Mouse (Mus musculus) forebrain, embryonic 10.5 days (tissue): ENCODE data around the gene Gm12185. TPM values are rescaled to one million over a fixed set of nuclear protein-coding genes. Genes with fewer than 3 reads are reported as not detected.
A peak's percentile ranks its signal among the peaks of the same experiment; 100 is the strongest.
"Not testable (repeated sequence)": the region's sequence is repeated elsewhere in the genome, so short reads cannot be mapped to it uniquely, and the experiment has no call there.

ENCODE experiments used
- DNase-seq: peaks from one replicate; pipeline ENCODE4 v3.0.0-alpha.2; 2017; ENCODE audit warnings: low spot score; ENCODE audit errors: extremely low spot score
- H3K27ac ChIP-seq: fragments of 300-500 bp; sonication (generic); 2 replicates; pipeline ENCODE4 v1.5.1; 2016; ENCODE audit warnings: mild to moderate bottlenecking
- H3K27me3 ChIP-seq: fragments of 300-500 bp; sonication (generic); 2 replicates; pipeline ENCODE4 v1.6.1; 2016; ENCODE audit warnings: mild to moderate bottlenecking; ENCODE audit not compliant: poor library complexity, severe bottlenecking
- H3K36me3 ChIP-seq: fragments of 300-500 bp; sonication (generic); replicated peaks from 2 replicates; pipeline ENCODE4 v1.6.1; 2016; ENCODE audit warnings: mild to moderate bottlenecking, moderate library complexity
- H3K4me1 ChIP-seq: fragments of 300-500 bp; sonication (generic); 2 replicates; pipeline ENCODE4 v1.6.1; 2016
- H3K4me3 ChIP-seq: fragments of 300-500 bp; sonication (generic); 2 replicates; pipeline ENCODE4 v1.5.1; 2016; ENCODE audit warnings: mild to moderate bottlenecking, moderate library complexity
- H3K9me3 ChIP-seq: fragments of 300-500 bp; sonication (generic); 2 replicates; pipeline ENCODE4 v1.6.1; 2016; ENCODE audit warnings: mild to moderate bottlenecking, moderate library complexity
- WGBS: fragments of 180-500 bp; shearing (Covaris S2); methylation state at CpG from one replicate; pipeline ENCODE4 v1.1.7; 2016; 5-methylcytosine and 5-hydroxymethylcytosine counted together
- polyA plus RNA-seq: library from polyadenylated mRNA; unstranded; fragments of >200 nt; fragmentation: Nextera tagmentation; extraction: Ambion mirVana; gene quantifications from 2 replicates; pipeline ENCODE4 v1.2.1, GENCODE M21; 2016

The Gm12185 gene
- polyA plus RNA-seq, 1 experiment from 2014 or later: not detected

GRCm38 (mm10) chr11:48900654-48901566, 91.1 kb downstream of the Gm12185 start:
- 82% methylated on average over 6 of the region's 6 CpGs for WGBS
- H3K27me3 ChIP-seq, DNase-seq: not testable (repeated sequence)

GRCm38 (mm10) chr11:48898812-48899431, 93.1 kb downstream of the Gm12185 start:
- DNase-seq: no peak
- no peaks in the 10 kb centered on the region for H3K27me3 ChIP-seq
- H3K27ac ChIP-seq: no peak overlapping the region
- 72% methylated on average over 2 of the region's 2 CpGs for WGBS
- no peaks in the 10 kb centered on the region for H3K9me3 ChIP-seq
- H3K36me3 ChIP-seq: no peaks in the 10 kb centered on the region
- H3K4me3 ChIP-seq: no peak overlapping the region
- no peaks in the 10 kb centered on the region for H3K4me1 ChIP-seq

More at GRCm38 (mm10) chr11:48900654-48901566, 91.1 kb downstream of the Gm12185 start:
- H3K4me1 ChIP-seq, H3K36me3 ChIP-seq, H3K27ac ChIP-seq, H3K4me3 ChIP-seq, H3K9me3 ChIP-seq: not testable (repeated sequence)

- WGBS: 97% methylated on average over 1 of the region's 1 CpGs
- Histone ChIP-seq H3K36me3 (no peaks in the 10 kb centered on the region), H3K27ac (no peak overlapping the region), H3K4me3 (no peak overlapping the region), H3K27me3 (peaks cover 22% of the 10 kb centered on the region), H3K9me3 (no peaks in the 10 kb centered on the region), H3K4me1 (peaks cover 10% of the 10 kb centered on the region)
- DNase-seq: no peak
Measured at GRCm38 (mm10) chr11:48876680-48877079, 115.3 kb downstream of the Gm12185 start.

GRCm38 (mm10) chr11:48875343-48875837, 116.6 kb downstream of the Gm12185 start:
- H3K36me3 ChIP-seq, H3K4me3 ChIP-seq, DNase-seq, H3K9me3 ChIP-seq, H3K27ac ChIP-seq: not testable (repeated sequence)
- 75% methylated on average over 1 of the region's 1 CpGs for WGBS
- Histone ChIP-seq H3K4me1 (peaks cover 21% of the 10 kb centered on the region), H3K27me3 (peaks cover 35% of the 10 kb centered on the region)

- H3K27me3 ChIP-seq: peaks cover 43% of the 10 kb centered on the region
- peak; percentile 43 for DNase-seq
- H3K4me1 ChIP-seq: peaks cover 21% of the 10 kb centered on the region
- WGBS: 7% methylated on average over 4 of the region's 4 CpGs
- H3K9me3 ChIP-seq: no peaks in the 10 kb centered on the region
- no peak overlapping the region for H3K4me3 ChIP-seq
- no peaks in the 10 kb centered on the region for H3K36me3 ChIP-seq
- no peak overlapping the region for H3K27ac ChIP-seq
Measured at GRCm38 (mm10) chr11:48874465-48874864, 117.6 kb downstream of the Gm12185 start.

- H3K9me3 ChIP-seq: no peaks in the 10 kb centered on the region
- DNase-seq: no peak
- H3K27me3 ChIP-seq: peaks cover 43% of the 10 kb centered on the region
- H3K36me3 ChIP-seq: no peaks in the 10 kb centered on the region
- peaks cover 21% of the 10 kb centered on the region for H3K4me1 ChIP-seq
- no peak overlapping the region for H3K27ac ChIP-seq
- no peak overlapping the region for H3K4me3 ChIP-seq
- WGBS: 75% methylated on average over 10 of the region's 10 CpGs
Measured at GRCm38 (mm10) chr11:48873591-48874290, 118.3 kb downstream of the Gm12185 start.

GRCm38 (mm10) chr11:48872695-48873300, 119.2 kb downstream of the Gm12185 start:
- Histone ChIP-seq H3K27ac (no peak overlapping the region), H3K27me3 (peaks cover 43% of the 10 kb centered on the region), H3K9me3 (no peaks in the 10 kb centered on the region), H3K4me1 (peaks cover 21% of the 10 kb centered on the region), H3K4me3 (no peak overlapping the region), H3K36me3 (no peaks in the 10 kb centered on the region)
- DNase-seq: no peak
- 80% methylated on average over 7 of the region's 7 CpGs for WGBS

- WGBS: 11% methylated on average over 17 of the region's 17 CpGs
Measured at GRCm38 (mm10) chr11:48871817-48872541, 120.0 kb downstream of the Gm12185 start.

GRCm38 (mm10) chr11:48871201-48871772, 120.7 kb downstream of the Gm12185 start, which contains the start of gene Irgm1:
TSS of gene Irgm1 (minus strand) at chr11:48871683.
- Histone ChIP-seq H3K27ac (peak within 1 kb of the TSS; percentile 73), H3K9me3 (no peaks in the 10 kb centered on the region), H3K27me3 (peaks cover 43% of the 10 kb centered on the region), H3K36me3 (no peaks in the 10 kb centered on the region), H3K4me1 (peaks cover 21% of the 10 kb centered on the region), H3K4me3 (peak within 1 kb of the TSS; percentile 54)
- peak; percentile 44 for DNase-seq
- 2% methylated on average over 19 of the region's 19 CpGs for WGBS

More at GRCm38 (mm10) chr11:48871817-48872541, 120.0 kb downstream of the Gm12185 start:
- Histone ChIP-seq H3K4me3 (peak overlapping the region; percentile 54), H3K36me3 (no peaks in the 10 kb centered on the region), H3K27ac (peak overlapping the region; percentile 73; the same call in 1 of the 2 replicates), H3K4me1 (peaks cover 21% of the 10 kb centered on the region), H3K27me3 (peaks cover 43% of the 10 kb centered on the region), H3K9me3 (no peaks in the 10 kb centered on the region)
- DNase-seq: peak; percentile 21

- DNase-seq: no peak
- Histone ChIP-seq H3K36me3 (no peaks in the 10 kb centered on the region), H3K9me3 (no peaks in the 10 kb centered on the region), H3K27ac (peak overlapping the region; percentile 73; the same call in 1 of the 2 replicates), H3K4me1 (peaks cover 21% of the 10 kb centered on the region), H3K27me3 (peaks cover 43% of the 10 kb centered on the region), H3K4me3 (peak overlapping the region; percentile 54)
- WGBS: 32% methylated on average over 7 of the region's 7 CpGs
Measured at GRCm38 (mm10) chr11:48870781-48871180, 121.2 kb downstream of the Gm12185 start.

- WGBS: 77% methylated on average over 7 of the region's 7 CpGs
- no peak for DNase-seq
- Histone ChIP-seq H3K9me3 (no peaks in the 10 kb centered on the region), H3K4me3 (no peak overlapping the region), H3K4me1 (peaks cover 21% of the 10 kb centered on the region), H3K36me3 (no peaks in the 10 kb centered on the region), H3K27ac (no peak overlapping the region), H3K27me3 (peaks cover 43% of the 10 kb centered on the region)
Measured at GRCm38 (mm10) chr11:48869380-48870110, 122.5 kb downstream of the Gm12185 start.
